Mouse (Mus musculus): ENCODE results near the gene Wscd2.
"Not testable (repeated sequence)": the region's sequence is repeated elsewhere in the genome, so short reads cannot be mapped to it uniquely, and the experiment has no call there.

GRCm38 (mm10) chr5:113585619-113586457 is 95.7 kb downstream of the Wscd2 start:
- TF ChIP-seq POLR2A (IDR thresholded peaks at IDR 0.05; ENCODE audit: control insufficient read depth, low read depth, low read length); CTCF (IDR thresholded peaks at IDR 0.05; ENCODE audit: control insufficient read depth, insufficient read depth, insufficient replicate concordance, low read depth, low read length): not testable (repeated sequence)

Measured in testis, adult 2 months (tissue).